Mouse (Mus musculus): ENCODE results near the gene Ifnz.

- TF ChIP-seq CTCF (IDR thresholded peaks at IDR 0.05) (no peak), EP300 (IDR thresholded peaks at IDR 0.05) (no peak)
Observed at GRCm38 (mm10) chr4:88739036-88739435, 42.9 kb upstream of the Ifnz start.

Data from lung, postnatal 0 days (tissue).